Mouse (Mus musculus) kidney, adult 8-10 months (tissue): ENCODE results near the gene Dph5.

Experiments
- DNase-seq, 2 experiments: peaks; one replicate each; pipeline ENCODE4 v3.0.0; 2022

Dph5 gene

DNA sequence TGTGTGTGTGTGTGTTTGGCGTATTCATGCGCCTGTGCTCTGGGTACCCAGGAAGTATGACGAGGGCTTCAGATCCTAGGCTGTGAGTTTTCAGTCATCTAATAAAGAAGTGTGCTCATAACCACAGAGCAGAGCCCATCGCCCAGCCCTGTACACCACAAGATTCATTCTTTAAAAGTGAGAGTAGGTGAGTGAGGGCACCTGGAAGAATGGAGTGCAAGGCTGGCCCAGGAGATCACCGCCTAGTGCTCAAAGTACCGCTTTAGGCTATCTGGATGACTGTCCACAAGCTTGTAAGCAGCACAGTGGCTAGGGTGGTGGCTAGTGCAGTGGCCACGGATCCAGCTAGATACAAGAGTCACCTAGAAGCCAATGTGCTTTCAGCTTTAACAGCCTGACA is 69.6 kb downstream of the Dph5 start:
- DNase-seq, result no peak

DNA sequence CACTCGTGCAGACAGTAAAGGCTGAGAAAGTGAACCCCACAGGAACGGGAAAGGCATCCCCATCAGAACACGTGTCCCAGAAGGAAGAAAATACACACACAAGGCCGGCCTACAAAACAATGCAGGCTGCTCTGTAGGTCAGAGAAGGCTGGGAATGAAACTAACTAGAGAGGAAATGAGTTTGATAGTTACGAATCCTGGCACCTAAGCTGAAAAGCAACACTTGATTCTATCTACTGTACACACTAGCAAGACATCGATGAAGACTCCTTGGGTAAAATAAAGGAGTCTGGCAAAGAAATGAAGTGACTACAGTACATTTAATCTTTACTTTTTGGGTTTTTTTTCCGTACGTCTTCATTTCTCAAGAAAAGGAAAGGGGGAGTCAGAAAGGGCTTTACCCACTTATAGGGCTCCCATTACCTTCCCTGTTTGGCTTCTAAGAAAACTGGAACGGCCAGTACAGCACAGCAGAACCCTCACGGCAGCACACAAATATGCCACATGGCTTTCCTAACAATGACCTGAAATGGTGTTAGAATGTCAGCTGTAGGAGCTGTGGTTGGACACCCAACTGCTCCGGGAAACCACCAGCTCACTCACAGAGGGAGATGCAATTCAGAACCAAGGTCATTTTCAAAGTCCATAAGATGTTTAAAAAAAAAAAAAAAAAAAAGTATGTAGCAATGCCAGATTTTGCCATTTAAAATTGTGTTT is 73.8 kb downstream of the Dph5 start:
- DNase-seq, result no peak

DNA sequence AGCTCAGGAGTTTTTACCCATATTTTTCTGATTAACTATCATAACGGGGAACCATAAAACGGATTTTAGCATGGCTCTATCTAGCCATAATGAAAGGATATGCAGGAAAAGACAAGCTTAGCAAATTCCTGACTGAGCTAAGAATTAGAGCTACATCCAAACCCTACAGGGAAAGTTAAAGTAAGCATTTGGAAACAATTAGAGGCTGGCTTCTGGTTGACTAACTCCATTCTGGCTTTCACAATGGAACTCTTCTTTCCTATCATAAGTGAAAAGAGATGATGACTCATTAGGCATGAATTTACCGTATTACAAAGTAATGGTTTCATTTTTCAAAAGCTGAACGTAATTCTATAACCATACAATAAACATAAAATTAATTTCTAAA is 74.4 kb downstream of the Dph5 start:
- DNase-seq, result no peak

DNA sequence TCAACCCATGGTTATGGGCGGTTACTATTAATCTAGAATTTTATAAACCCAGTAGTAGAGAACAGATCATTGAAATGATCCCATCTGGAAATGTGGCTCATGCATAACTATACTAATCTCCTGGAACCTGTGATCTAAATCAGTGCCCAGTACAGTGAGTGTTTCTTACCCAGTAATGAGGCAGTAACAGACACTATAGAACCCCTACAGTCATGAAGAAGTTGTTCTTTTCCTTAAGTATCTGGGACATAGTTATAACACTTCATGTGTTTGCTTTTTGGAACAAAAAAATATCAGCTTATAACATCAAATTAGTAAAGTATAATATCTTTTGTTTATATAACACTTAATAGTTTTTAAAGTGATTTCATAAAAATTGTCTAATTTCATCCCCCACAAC is 76.0 kb downstream of the Dph5 start:
- no peak for DNase-seq

DNA sequence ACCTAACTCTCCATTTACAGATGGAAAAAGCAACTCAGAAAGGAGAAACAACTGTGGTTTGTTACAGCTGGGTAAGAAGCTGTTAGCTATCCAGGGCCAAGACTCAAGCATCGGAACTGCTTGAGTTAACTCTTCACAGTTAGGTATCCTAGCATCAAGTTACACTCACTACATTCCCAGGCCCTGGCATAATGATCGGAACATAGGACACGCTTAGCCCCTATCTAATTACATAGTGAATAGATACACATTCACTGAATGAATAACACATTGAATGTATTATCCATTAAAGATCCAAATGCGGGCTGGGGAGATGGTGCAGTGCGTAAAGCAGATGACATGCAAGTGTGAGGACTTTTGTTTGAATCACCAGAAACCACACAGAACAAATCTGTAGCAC is 76.4 kb downstream of the Dph5 start:
- DNase-seq, result no peak

DNA sequence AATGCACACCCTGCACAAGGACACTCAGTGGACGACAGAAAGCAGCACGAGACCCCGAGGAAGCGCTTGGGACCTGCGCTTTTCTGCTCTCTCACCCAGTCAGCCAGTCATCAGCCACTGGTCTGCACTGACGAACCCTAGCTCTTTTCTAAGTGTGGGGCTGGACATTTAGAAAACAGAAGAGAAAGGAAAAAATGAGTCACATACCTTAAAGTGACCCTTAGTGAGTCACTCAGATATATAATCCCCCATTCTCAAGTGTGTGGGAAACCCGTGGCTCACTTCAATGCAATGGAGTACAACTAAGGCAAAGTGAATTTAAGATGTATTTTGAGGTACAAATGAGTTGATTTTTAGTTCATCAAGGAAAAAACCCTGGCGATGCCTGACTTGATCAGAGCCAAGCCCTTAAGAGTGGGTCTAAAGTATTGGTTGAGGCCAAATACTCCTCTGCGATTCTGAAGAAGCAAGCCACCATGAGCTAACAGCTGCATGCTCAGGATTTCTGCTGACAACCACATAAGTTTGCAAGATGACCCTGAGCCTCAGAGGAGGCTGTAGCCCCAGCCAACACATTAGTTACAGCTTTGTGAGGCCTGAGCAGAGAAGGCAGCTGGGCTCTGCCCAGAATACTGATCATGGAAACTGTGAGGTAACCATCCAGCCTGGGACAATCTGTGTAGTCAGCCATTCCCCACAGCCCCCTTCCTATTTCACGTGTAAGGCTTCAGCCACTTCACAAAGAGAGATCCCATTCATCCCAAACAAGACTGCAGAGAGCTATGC is 81.3 kb downstream of the Dph5 start:
- DNase-seq, result no peak

DNA sequence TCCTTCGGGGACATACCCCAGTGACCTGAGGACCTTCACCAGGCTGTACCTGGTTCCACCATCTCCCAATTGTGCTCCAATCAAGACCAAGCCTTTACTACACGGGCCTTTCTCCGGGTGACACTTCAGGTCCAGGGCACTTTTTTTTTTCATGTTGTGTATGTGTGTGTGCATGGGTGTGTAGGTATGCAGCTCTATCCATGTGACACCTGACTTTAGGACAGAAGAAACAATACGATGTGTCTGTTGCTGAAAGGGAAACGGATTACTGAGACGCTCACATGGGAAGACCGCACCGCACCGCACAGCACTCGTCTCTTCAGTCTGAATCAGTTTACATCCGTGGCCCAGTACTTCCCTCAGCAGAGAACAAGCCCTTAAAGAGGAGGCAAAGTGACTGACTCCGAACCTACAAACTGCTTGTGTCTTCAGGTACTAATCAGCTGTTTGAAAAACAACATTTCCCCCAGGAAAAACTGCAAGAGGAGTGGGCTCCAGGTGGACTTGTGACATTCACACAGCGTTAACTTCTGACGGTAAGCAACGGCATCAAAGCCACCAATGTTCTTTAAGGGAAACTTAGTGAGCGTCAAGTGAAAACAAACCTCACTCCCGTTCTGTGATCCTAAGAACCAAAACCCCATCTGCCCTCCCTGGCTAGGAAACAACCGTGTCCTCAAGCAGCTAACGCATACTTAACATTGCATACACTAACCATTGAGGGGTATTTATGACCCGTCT is 83.6 kb downstream of the Dph5 start:
- DNase-seq, result no peak

DNA sequence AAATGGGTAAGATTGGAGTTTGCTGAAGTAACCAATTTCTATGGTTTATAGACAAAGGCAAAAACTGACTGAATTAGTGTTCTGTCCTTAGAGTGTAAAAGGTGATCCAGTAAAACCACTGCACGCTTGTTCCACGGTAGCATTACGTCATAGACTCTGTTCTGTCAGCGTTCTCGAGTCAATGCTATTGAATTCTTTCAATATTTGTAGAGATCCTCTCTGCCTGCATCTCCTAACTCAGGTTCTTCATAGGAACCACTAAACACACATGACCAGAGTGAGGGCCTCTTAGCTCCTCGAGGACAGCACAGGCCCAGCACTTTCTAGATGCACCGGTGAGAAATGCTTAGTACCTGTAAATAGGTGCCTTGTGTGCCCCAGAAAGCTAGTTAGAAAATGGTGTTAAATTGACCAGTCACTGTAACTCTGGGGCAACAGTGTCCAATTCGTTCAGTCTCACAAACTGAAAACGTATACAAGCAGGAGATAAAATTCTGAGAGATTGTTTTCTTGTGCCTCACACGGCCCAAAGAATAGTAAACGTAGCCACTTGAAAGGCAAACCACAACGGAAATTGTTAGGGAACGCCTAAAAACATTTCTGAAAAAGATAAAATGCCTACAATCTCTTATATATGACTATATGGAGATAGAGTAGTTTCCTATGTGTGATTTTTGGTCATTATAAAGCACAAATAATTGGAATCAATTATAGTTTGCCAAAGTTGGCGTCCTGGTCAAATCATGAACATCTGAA is 84.4 kb downstream of the Dph5 start:
- DNase-seq, result no peak

DNA sequence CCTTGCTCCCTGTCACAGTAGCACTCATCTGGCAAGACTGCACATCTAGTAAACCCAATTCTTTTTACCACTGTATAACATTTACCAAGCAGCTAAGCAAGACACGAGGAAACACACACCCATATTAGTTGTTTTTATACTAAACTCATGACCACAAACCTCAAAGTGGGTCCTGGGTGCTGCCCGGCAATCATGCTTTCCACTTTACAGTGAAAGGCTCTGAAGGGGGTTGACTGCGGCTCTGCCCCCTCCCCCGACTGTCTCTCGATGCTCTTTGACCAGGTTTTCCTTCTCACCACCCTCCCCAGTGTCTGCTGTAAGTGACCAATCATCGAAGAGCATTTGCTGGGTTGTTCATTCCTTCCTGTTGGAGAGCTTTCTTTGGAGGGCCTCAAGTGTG is 86.6 kb downstream of the Dph5 start:
- DNase-seq, result no peak

DNA sequence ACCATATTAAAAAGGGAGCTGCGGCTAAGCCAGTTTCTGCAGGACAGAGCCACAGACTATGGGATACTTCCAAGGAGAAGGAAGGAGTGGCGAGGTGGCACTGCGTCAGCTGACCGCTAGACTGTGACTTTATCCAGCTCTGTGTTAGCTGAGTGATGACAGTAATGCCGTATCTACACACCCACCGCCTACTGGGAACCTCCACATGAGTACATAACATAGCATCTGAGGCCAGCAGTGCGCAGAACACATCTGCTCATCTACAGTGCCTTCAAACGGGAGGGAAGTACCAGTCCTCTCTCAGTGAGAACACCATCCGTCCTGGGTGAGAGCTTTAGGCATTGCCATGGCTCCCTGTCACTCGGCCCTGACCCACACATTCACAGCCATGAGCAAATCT is 87.4 kb downstream of the Dph5 start:
- no peak for DNase-seq

DNA sequence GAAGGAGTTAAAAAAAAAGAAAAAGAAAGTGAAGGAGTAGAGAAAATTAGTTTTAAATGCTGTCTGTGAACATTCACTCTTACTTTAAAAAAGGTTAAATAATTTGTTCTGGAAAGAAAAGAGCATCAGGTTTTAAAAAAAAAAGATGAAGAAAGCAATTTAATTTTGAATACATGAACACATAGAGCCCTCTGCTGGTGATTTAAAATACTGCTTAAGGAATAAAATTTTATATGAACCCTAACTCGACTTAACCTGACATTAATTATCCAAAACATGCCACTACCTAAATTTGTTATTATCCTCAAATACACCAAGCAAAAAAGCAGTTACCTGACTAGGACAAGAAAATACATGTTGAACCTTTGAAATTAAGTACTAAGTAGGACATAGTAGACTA is 91.4 kb downstream of the Dph5 start:
- no peak for DNase-seq

DNA sequence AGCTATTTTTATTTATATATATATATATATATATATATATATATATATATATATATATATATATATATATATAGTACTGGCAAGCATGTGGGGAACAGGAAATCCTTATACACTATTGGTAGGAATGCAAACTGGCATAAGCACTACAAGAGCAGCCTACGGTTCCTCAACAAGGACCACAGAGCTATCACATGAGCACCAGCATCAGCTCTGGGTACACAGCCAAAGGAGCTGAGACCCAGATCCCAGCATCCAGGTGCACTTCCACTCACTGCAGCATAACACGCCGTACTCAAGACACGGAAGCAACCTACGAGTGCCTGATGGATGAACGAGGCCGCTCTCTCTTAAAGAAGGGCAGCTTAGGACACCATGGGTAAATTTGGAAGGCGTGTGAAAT is 95.6 kb downstream of the Dph5 start:
- no peak for DNase-seq
